Mouse (Mus musculus) liver, embryonic 14.5 days (tissue): ENCODE measurements at regions not wholly inside any gene's neighbourhood (a gene's known extent, or its start where the extent isn't known, plus 50 kb on each side); places are given as distances from the start of the nearest gene placed in this dataset.

Source experiments
- CTCF ChIP-seq: IDR thresholded peaks from 2 replicates; pipeline ENCODE4 v1.5.1; 2016; ENCODE audit warnings: antibody characterized with exemption, low read depth, control low read depth
- EP300 ChIP-seq: IDR thresholded peaks from 2 replicates; pipeline ENCODE4 v1.6.1; 2016; ENCODE audit warnings: antibody characterized with exemption, low read depth

DNA sequence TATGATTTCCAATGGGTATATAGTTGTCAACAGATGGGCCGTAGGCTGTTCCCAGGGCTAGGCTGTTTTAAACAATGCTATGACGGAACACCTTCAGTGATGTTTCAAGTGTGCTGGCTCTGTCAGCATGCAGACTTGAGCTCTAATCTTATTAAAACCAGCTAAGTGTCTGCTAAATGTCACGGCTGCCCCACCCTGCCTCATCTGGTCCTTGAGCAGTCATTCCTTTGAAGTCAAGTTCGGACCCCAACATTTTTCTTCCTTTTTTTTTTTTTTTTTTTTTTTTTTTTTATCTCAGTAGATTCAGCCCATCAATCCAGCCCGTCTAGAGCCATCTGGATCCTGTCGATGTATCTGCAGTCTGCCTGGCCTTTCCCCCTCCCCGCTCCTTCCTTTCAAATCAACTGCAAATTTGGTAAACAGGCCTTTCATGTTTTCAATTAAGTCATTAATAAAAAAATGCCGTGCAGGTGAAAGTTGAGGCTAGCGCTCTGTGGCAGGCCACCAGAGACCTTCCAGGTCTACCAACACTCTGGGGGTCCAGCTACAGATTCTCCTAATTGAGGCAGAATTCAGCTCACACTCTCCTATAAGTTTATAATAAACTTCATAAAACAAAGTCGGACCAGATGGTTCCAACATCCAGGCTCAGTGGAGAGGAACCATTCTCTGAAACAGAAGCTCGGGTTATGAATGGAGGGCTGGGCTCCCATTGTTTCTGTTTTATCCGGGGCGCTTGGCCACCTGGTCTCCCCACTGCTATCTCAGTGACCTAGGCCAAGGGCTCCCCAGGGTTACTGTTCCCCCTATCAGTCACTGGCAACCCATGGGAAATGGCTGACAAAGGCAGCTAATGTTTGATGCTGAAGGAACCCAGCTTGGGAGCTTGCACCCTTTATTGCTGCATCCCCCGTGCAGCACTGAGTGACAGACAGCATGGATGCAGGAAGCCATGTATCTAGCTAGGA, 56.3 kb upstream of the Gjb5 start:
- TF ChIP-seq CTCF (no peak), EP300 (no peak)
